17 mouse cellular contexts compared by ENCODE assay signal in genomic region chr3:114962316-114963083, GRCm38 (mm10). TPM values are rescaled to one million over a fixed set of nuclear protein-coding genes. Genes with fewer than 3 reads are reported as not detected.
DNase-seq lines count a peak whose midpoint lies in the region; ATAC-seq lines count a peak whose summit lies in the region.
"Had no signal": no experiment of that assay in that cellular context is flagged by ENCODE, and none has a peak within 500 bp of the region (broad histone marks: within the 10 kb centered on the region; RNA-seq: fewer than 3 reads in every experiment).

No protein-coding gene starts in this region.

- H3K9me3 ChIP-seq in kidney, embryonic 15.5 days (replicated peaks), result no peaks in the 10 kb centered on the region
- H3K9me3 ChIP-seq: limb, embryonic 15.5 days; midbrain, embryonic 13.5 days; neural tube, embryonic 12.5 days had no signal

- no peak overlapping the region for H3K4me3 ChIP-seq in kidney, embryonic 15.5 days (replicated peaks)
- H3K4me3 ChIP-seq: erythroblast, embryonic 14.5 days; limb, embryonic 15.5 days; midbrain, embryonic 13.5 days; neural tube, embryonic 12.5 days had no signal

- 84% methylated on average over 4 of the region's 4 CpGs for WGBS in kidney, embryonic 15.5 days

- peak; percentile 14 for DNase-seq in kidney, adult 9 months
- peak; percentile 12 for DNase-seq in 3T3-L1 (ENCODE audit: low read depth, low spot score)
- DNase-seq in brain, adult 2 months (ENCODE audit: low read depth, low spot score), result peak; percentile 98
- peak; percentile 18 to 23 for DNase-seq in layer of hippocampus, adult 8-10 months (ENCODE audit: low spot score in 2 of 2)
- DNase-seq in embryo, embryonic 11 days, result no peak
- DNase-seq: gastrocnemius, postnatal 10 days; retina, postnatal 1 day had no signal

- H3K9ac ChIP-seq in kidney, embryonic 15.5 days, result no peak overlapping the region
- H3K9ac ChIP-seq: limb, embryonic 15.5 days; midbrain, embryonic 13.5 days; neural tube, embryonic 12.5 days had no signal

- H3K4me1 ChIP-seq in kidney, embryonic 15.5 days, result no peaks in the 10 kb centered on the region
- H3K4me1 ChIP-seq: limb, embryonic 15.5 days; neural tube, embryonic 12.5 days had no signal

- no peaks in the 10 kb centered on the region for H3K27me3 ChIP-seq in kidney, embryonic 15.5 days
- H3K27me3 ChIP-seq: limb, embryonic 15.5 days; midbrain, embryonic 13.5 days; neural tube, embryonic 12.5 days had no signal

- no peak for ATAC-seq in kidney, embryonic 15.5 days (replicated peaks; ENCODE audit: low FRiP score)
- ATAC-seq in CD4-positive, CD25-positive, alpha-beta regulatory T cell, adult 4 months, result no peak
- ATAC-seq in megakaryocyte, adult 5-6 weeks (ENCODE audit: poor library complexity, severe bottlenecking), result no peak
- ATAC-seq: lung, postnatal 0 days; midbrain, embryonic 13.5 days had no signal

- no peak overlapping the region for H3K4me2 ChIP-seq in kidney, embryonic 15.5 days
- H3K4me2 ChIP-seq: heart, embryonic 11.5 days; limb, embryonic 15.5 days; midbrain, embryonic 13.5 days; neural tube, embryonic 12.5 days had no signal

- H3K36me3 ChIP-seq in kidney, embryonic 15.5 days, result no peaks in the 10 kb centered on the region
- H3K36me3 ChIP-seq: limb, embryonic 15.5 days; midbrain, embryonic 13.5 days; neural tube, embryonic 12.5 days had no signal

- no peak overlapping the region for H3K27ac ChIP-seq in kidney, embryonic 15.5 days
- H3K27ac ChIP-seq: kidney, postnatal 0 days; limb, embryonic 15.5 days; midbrain, embryonic 13.5 days; neural tube, embryonic 12.5 days had no signal

RNA-seq across cellular contexts. Expression of gene Olfm3, which starts 58.6 kb away (rescaled TPM):
- polyA plus RNA-seq in kidney, embryonic 15.5 days (2015; fragmentation: Nextera tagmentation; extraction: Ambion mirVana), result 0.17 and 0.25 TPM in 2 replicates
- 10 to 100 TPM; 14.7 to 29.1 (median 21.9) TPM for total RNA-seq in layer of hippocampus, adult 8-10 months (2022)
- not detected for polyA plus RNA-seq in CD4-positive, CD25-positive, alpha-beta regulatory T cell, adult 4 months (2017; shearing (Covaris generic))
- not detected in 2 replicates for total RNA-seq in megakaryocyte, adult 5-6 weeks (2015)
- not detected in 2 replicates for total RNA-seq in megakaryocyte, adult 5-6 weeks (2017)
- polyA plus RNA-seq: erythroblast, embryonic 14.5 days; heart, embryonic 11.5 days; lung, postnatal 0 days had no signal

Comparison
In these comparisons a context has a peak if more than half of its experiments do, and no peak if none do; other contexts are left out.
1. RNA of gene Olfm3, which starts 58.6 kb away (total RNA-seq): 14.7 to 29.1 TPM in layer of hippocampus, adult 8-10 months; not detected in megakaryocyte, adult 5-6 weeks; every median in the first group is over 10 times any median in the second.